Mouse (Mus musculus) lung, adult 2 months (tissue): ENCODE data around the gene Nfatc2.

Experiments
- CTCF ChIP-seq: fragments of 200-500 bp; IDR thresholded peaks from 2 replicates; pipeline ENCODE4 v1.5.1; 2011; ENCODE audit warnings: mild to moderate bottlenecking, low read length, control low read depth; ENCODE audit not compliant: insufficient read depth
- POLR2A ChIP-seq: fragments of 200-500 bp; IDR thresholded peaks from 2 replicates; pipeline ENCODE4 v1.6.1; 2011; ENCODE audit warnings: low read depth, mild to moderate bottlenecking, control low read depth, low read length, borderline replicate concordance; ENCODE audit errors: extremely low read depth

- no peak for TF ChIP-seq CTCF
- no peak for TF ChIP-seq POLR2A
Measured at GRCm38 (mm10) chr2:168461865-168462264, 139.6 kb downstream of the Nfatc2 start.
